ENCODE assay signal across 8 mouse cellular contexts in genomic region chr9:80351295-80351677, GRCm38 (mm10).
DNase-seq lines count a peak whose midpoint lies in the region; ATAC-seq and TF ChIP-seq lines count a peak whose summit lies in the region.

No protein-coding gene starts in this region.

- H3K27me3 ChIP-seq in liver, embryonic 11.5 days (replicated peaks; ENCODE audit: control insufficient read depth, insufficient read depth, low read length), result no peaks in the 10 kb centered on the region
- H3K27me3 ChIP-seq in forebrain, embryonic 11.5 days (ENCODE audit: control insufficient read depth, insufficient read depth, low read length), result no peaks in the 10 kb centered on the region; the same call in 1 of the 2 replicates
- no peaks in the 10 kb centered on the region for H3K27me3 ChIP-seq in hindbrain, postnatal 0 days (ENCODE audit: insufficient read depth, low read length)
- no peaks in the 10 kb centered on the region for H3K27me3 ChIP-seq in midbrain, embryonic 16.5 days (ENCODE audit: control insufficient read depth, insufficient read depth, low read depth, low read length)

- peak overlapping the region; percentile 25; the same call in 1 of the 2 replicates for H3K4me2 ChIP-seq in liver, embryonic 11.5 days
- H3K4me2 ChIP-seq in forebrain, embryonic 11.5 days (ENCODE audit: low read depth, low read length, severe bottlenecking), result peak overlapping the region; percentile 24
- H3K4me2 ChIP-seq in hindbrain, postnatal 0 days (ENCODE audit: low read depth, low read length), result peak overlapping the region; percentile 39
- H3K4me2 ChIP-seq in midbrain, embryonic 16.5 days (ENCODE audit: low read length), result peak overlapping the region; percentile 50

- 66% methylated on average over 7 of the region's 7 CpGs for WGBS in liver, embryonic 11.5 days
- 44% methylated on average over 7 of the region's 7 CpGs for WGBS in forebrain, embryonic 11.5 days
- WGBS in hindbrain, postnatal 0 days, result 56% methylated on average over 7 of the region's 7 CpGs
- 50% methylated on average over 7 of the region's 7 CpGs for WGBS in midbrain, embryonic 16.5 days

- no peak overlapping the region for H3K27ac ChIP-seq in liver, embryonic 11.5 days (ENCODE audit: low read depth, low read length)
- no peak overlapping the region for H3K27ac ChIP-seq in forebrain, embryonic 11.5 days (ENCODE audit: low read depth, low read length)
- no peak overlapping the region for H3K27ac ChIP-seq in hindbrain, postnatal 0 days
- no peak overlapping the region for H3K27ac ChIP-seq in midbrain, embryonic 16.5 days (ENCODE audit: low read length)

- no peak overlapping the region for H3K9ac ChIP-seq in liver, embryonic 11.5 days (ENCODE audit: low read depth, low read length)
- H3K9ac ChIP-seq in forebrain, embryonic 11.5 days (ENCODE audit: low read length), result no peak overlapping the region
- no peak overlapping the region for H3K9ac ChIP-seq in hindbrain, postnatal 0 days (replicated peaks; ENCODE audit: low read length)
- H3K9ac ChIP-seq in midbrain, embryonic 16.5 days (ENCODE audit: low read depth, low read length), result no peak overlapping the region

- no peak for ATAC-seq in liver, embryonic 11.5 days (replicated peaks; ENCODE audit: low FRiP score)
- ATAC-seq in forebrain, embryonic 11.5 days (replicated peaks; ENCODE audit: low FRiP score), result no peak
- no peak for ATAC-seq in hindbrain, postnatal 0 days
- ATAC-seq in midbrain, embryonic 16.5 days, result no peak

- H3K36me3 ChIP-seq in liver, embryonic 11.5 days (ENCODE audit: control insufficient read depth, insufficient read depth, low read length), result no peaks in the 10 kb centered on the region
- no peaks in the 10 kb centered on the region for H3K36me3 ChIP-seq in forebrain, embryonic 11.5 days (ENCODE audit: control insufficient read depth, insufficient read depth, low read length)
- H3K36me3 ChIP-seq in hindbrain, postnatal 0 days (ENCODE audit: insufficient read depth, low read length), result no peaks in the 10 kb centered on the region
- no peaks in the 10 kb centered on the region for H3K36me3 ChIP-seq in midbrain, embryonic 16.5 days (ENCODE audit: control insufficient read depth, insufficient read depth, low read length)

- H3K9me3 ChIP-seq in liver, embryonic 11.5 days (ENCODE audit: control insufficient read depth, low read length), result no peaks in the 10 kb centered on the region
- no peaks in the 10 kb centered on the region for H3K9me3 ChIP-seq in forebrain, embryonic 11.5 days (ENCODE audit: control insufficient read depth, low read length)
- no peaks in the 10 kb centered on the region for H3K9me3 ChIP-seq in hindbrain, postnatal 0 days (ENCODE audit: low read length)
- H3K9me3 ChIP-seq in midbrain, embryonic 16.5 days (replicated peaks; ENCODE audit: control insufficient read depth, low read length, poor library complexity, severe bottlenecking), result no peaks in the 10 kb centered on the region

- no peak for DNase-seq in liver, embryonic 11.5 days (ENCODE audit: low spot score)
- DNase-seq in liver, result no peak
- no peak for DNase-seq in forebrain, embryonic 11.5 days (ENCODE audit: low spot score)
- no peak for DNase-seq in hindbrain, postnatal 0 days (ENCODE audit: low spot score)
- no peak for DNase-seq in layer of hippocampus, postnatal 36 days
- DNase-seq in adrenal gland, postnatal 36 days, result no peak
- DNase-seq in right cerebral cortex, adult 18-20 months, result no peak

- no peak overlapping the region for H3K4me3 ChIP-seq in liver, embryonic 11.5 days (ENCODE audit: low read depth, low read length)
- no peak overlapping the region for H3K4me3 ChIP-seq in forebrain, embryonic 11.5 days (ENCODE audit: low read depth, low read length)
- no peak overlapping the region; the same call in 1 of the 2 replicates for H3K4me3 ChIP-seq in hindbrain, postnatal 0 days (ENCODE audit: low read length)
- H3K4me3 ChIP-seq in midbrain, embryonic 16.5 days (ENCODE audit: low read depth, low read length), result no peak overlapping the region

- TF ChIP-seq CTCF in hindbrain, postnatal 0 days (IDR thresholded peaks at IDR 0.05; ENCODE audit: low read depth), result no peak

- no peaks in the 10 kb centered on the region for H3K4me1 ChIP-seq in liver, embryonic 11.5 days (replicated peaks; ENCODE audit: control insufficient read depth, insufficient read depth, low read length)
- 0 out of 2 replicates have a peak, but pooled peaks cover 2% of the 10 kb centered on the region for H3K4me1 ChIP-seq in forebrain, embryonic 11.5 days (replicated peaks; ENCODE audit: control insufficient read depth, insufficient read depth, low read length)
- H3K4me1 ChIP-seq in hindbrain, postnatal 0 days (ENCODE audit: insufficient read depth, low read length), result no peaks in the 10 kb centered on the region
- H3K4me1 ChIP-seq in midbrain, embryonic 16.5 days (ENCODE audit: control insufficient read depth, insufficient read depth, low read length), result peaks cover 3% of the 10 kb centered on the region; the same call in 1 of the 2 replicates
